Mouse (Mus musculus) urinary bladder, postnatal 36 days (tissue): ENCODE results near the gene Rap1gap2.

ENCODE experiments used
- DNase-seq, 2 experiments: peaks; one replicate each; pipeline ENCODE4 v3.0.0; 2022; ENCODE audit warnings: low spot score in 2 of 2, mixed read lengths in 1 of 2

Rap1gap2 gene

GRCm38 (mm10) chr11:74412462-74412861 is 198.3 kb downstream of the Rap1gap2 start:
- DNase-seq = no peak

GRCm38 (mm10) chr11:74411943-74412342 is 198.8 kb downstream of the Rap1gap2 start:
- no peak for DNase-seq

GRCm38 (mm10) chr11:74409757-74410174 is 200.9 kb downstream of the Rap1gap2 start:
- peak in 1 of 2 experiments; percentile 58 for DNase-seq

- DNase-seq = no peak
These were observed 201.3 kb downstream of the Rap1gap2 start for GRCm38 (mm10) chr11:74409447-74409754.

GRCm38 (mm10) chr11:74408587-74409446 is 201.9 kb downstream of the Rap1gap2 start:
- DNase-seq = peak; percentile 86 to 94

- DNase-seq = no peak
These were observed 205.5 kb downstream of the Rap1gap2 start for GRCm38 (mm10) chr11:74405201-74405600.

- DNase-seq = no peak
These were observed 206.5 kb downstream of the Rap1gap2 start for GRCm38 (mm10) chr11:74404216-74404615.

GRCm38 (mm10) chr11:74402126-74402525 is 208.6 kb downstream of the Rap1gap2 start:
- DNase-seq = no peak

GRCm38 (mm10) chr11:74395583-74395982 is 215.1 kb downstream of the Rap1gap2 start:
- no peak for DNase-seq

- DNase-seq = no peak
These were observed 217.2 kb downstream of the Rap1gap2 start for GRCm38 (mm10) chr11:74393489-74393888.

- no peak for DNase-seq
These were observed 217.8 kb downstream of the Rap1gap2 start for GRCm38 (mm10) chr11:74392903-74393302.

GRCm38 (mm10) chr11:74391899-74392298 is 218.8 kb downstream of the Rap1gap2 start:
- no peak for DNase-seq

GRCm38 (mm10) chr11:74387203-74387602 is 223.5 kb downstream of the Rap1gap2 start:
- DNase-seq = no peak

GRCm38 (mm10) chr11:74385674-74386073 is 225.0 kb downstream of the Rap1gap2 start:
- peak in 1 of 2 experiments; percentile 50 for DNase-seq

- no peak for DNase-seq
These were observed 231.4 kb downstream of the Rap1gap2 start for GRCm38 (mm10) chr11:74379166-74379873.

GRCm38 (mm10) chr11:74376847-74377246 is 233.9 kb downstream of the Rap1gap2 start:
- DNase-seq = peak; percentile 23 to 38

GRCm38 (mm10) chr11:74371393-74372100 is 239.2 kb downstream of the Rap1gap2 start:
- DNase-seq = peak; percentile 65 to 73

- DNase-seq = no peak
These were observed 248.9 kb downstream of the Rap1gap2 start, which contains the start of gene Olfr412 for GRCm38 (mm10) chr11:74361769-74362168. Olfr412 (plus strand) TSS chr11:74362069.

GRCm38 (mm10) chr11:74352550-74352949 is 258.2 kb downstream of the Rap1gap2 start, which contains the start of gene Olfr411:
Olfr411 (minus strand) TSS chr11:74352650.
- no peak for DNase-seq

- no peak for DNase-seq
These were observed 272.8 kb downstream of the Rap1gap2 start, which contains the start of gene Olfr410 for GRCm38 (mm10) chr11:74337931-74338330. Olfr410 (minus strand) TSS chr11:74338031.
